Comparison of ENCODE assay signal across 8 mouse cellular contexts in genomic region chr16:90197337-90197973, GRCm38 (mm10). TPM values are rescaled to one million over a fixed set of nuclear protein-coding genes. Genes with fewer than 3 reads are reported as not detected.
A peak's percentile ranks its signal among the peaks of the same experiment; 100 is the strongest.
DNase-seq lines count a peak whose midpoint lies in the region; ATAC-seq lines count a peak whose summit lies in the region.

No protein-coding gene starts in this region.

- H3K4me3 ChIP-seq in limb, embryonic 10.5 days = peak overlapping the region; percentile 53
- peak overlapping the region; percentile 35 for H3K4me3 ChIP-seq in midbrain, embryonic 11.5 days (ENCODE audit: low read depth, low read length)

- peak; percentile 55 to 68 for DNase-seq in left cerebral cortex, adult 18-20 months (ENCODE audit: low spot score in 2 of 2)
- no peak for DNase-seq in left cerebral cortex, adult 11 months (ENCODE audit: low spot score)
- peak; percentile 73 for DNase-seq in gastrocnemius, postnatal 10 days
- DNase-seq in hindlimb bud, embryonic 11.5 days (ENCODE audit: extremely low spot score, low read depth, low spot score) = peak; percentile 41
- DNase-seq in limb, embryonic 10.5 days (ENCODE audit: low spot score) = peak; percentile 82
- peak; percentile 97 for DNase-seq in midbrain, embryonic 11.5 days (ENCODE audit: low spot score, missing footprints)
- peak; percentile 53 for DNase-seq in skeletal muscle tissue, adult 2 months (ENCODE audit: low read depth, low spot score)

- peaks cover 22% of the 10 kb centered on the region for H3K4me1 ChIP-seq in limb, embryonic 10.5 days
- peaks cover 2% of the 10 kb centered on the region; the same call in 1 of the 2 replicates for H3K4me1 ChIP-seq in midbrain, embryonic 11.5 days (ENCODE audit: control insufficient read depth, insufficient read depth, low read length)

- peak overlapping the region; percentile 85 for H3K27ac ChIP-seq in limb, embryonic 10.5 days
- H3K27ac ChIP-seq in midbrain, embryonic 11.5 days (ENCODE audit: low read depth, low read length) = no peak overlapping the region

- H3K9me3 ChIP-seq in limb, embryonic 10.5 days (replicated peaks) = no peaks in the 10 kb centered on the region
- no peaks in the 10 kb centered on the region for H3K9me3 ChIP-seq in midbrain, embryonic 11.5 days (ENCODE audit: control insufficient read depth, low read length)

- no peaks in the 10 kb centered on the region for H3K27me3 ChIP-seq in limb, embryonic 10.5 days (ENCODE audit: low read depth, poor library complexity, severe bottlenecking)
- H3K27me3 ChIP-seq in midbrain, embryonic 11.5 days (ENCODE audit: control insufficient read depth, insufficient read depth, low read length) = no peaks in the 10 kb centered on the region

- peak overlapping the region; percentile 57 for H3K9ac ChIP-seq in midbrain, embryonic 11.5 days (ENCODE audit: low read length)

- H3K4me2 ChIP-seq in midbrain, embryonic 11.5 days = peak overlapping the region; percentile 58

- H3K36me3 ChIP-seq in limb, embryonic 10.5 days = no peaks in the 10 kb centered on the region
- no peaks in the 10 kb centered on the region for H3K36me3 ChIP-seq in midbrain, embryonic 11.5 days (ENCODE audit: control insufficient read depth, insufficient read depth, low read length)

- peak; percentile 64 for ATAC-seq in common myeloid progenitor, adult 5-6 weeks (replicated peaks; ENCODE audit: low read depth, poor library complexity, severe bottlenecking)
- peak; percentile 94 for ATAC-seq in midbrain, embryonic 11.5 days (ENCODE audit: low FRiP score)

- 5% methylated on average over 22 of the region's 22 CpGs for WGBS in limb, embryonic 10.5 days
- WGBS in midbrain, embryonic 11.5 days = 4% methylated on average over 22 of the region's 22 CpGs

RNA-seq across cellular contexts. Expression of gene Sod1, which starts 23.1 kb away (rescaled TPM):
- 100 to 1,000 TPM; 426 to 447 TPM for total RNA-seq in left cerebral cortex, adult 18-20 months (2021)
- total RNA-seq in common myeloid progenitor, adult 5-6 weeks (2017) = 776 and 837 TPM in 2 replicates
- 100 to 1,000 TPM; 299 to 300 TPM for total RNA-seq in gastrocnemius, postnatal 10 days (2021)
- 1,367 and 1,406 TPM in 2 replicates for polyA plus RNA-seq in limb, embryonic 10.5 days (2016; fragmentation: Nextera tagmentation; extraction: Ambion mirVana)
- polyA plus RNA-seq in midbrain, embryonic 11.5 days (2014; fragmentation: Nextera tagmentation; extraction: Ambion mirVana) = 1,019 and 1,097 TPM in 2 replicates

RNA-seq across cellular contexts. Expression of gene Tiam1, which starts 53.9 kb away (rescaled TPM):
- 100 to 1,000 TPM; 113 to 114 TPM for total RNA-seq in left cerebral cortex, adult 18-20 months (2021)
- 29.2 and 34.5 TPM in 2 replicates for total RNA-seq in common myeloid progenitor, adult 5-6 weeks (2017)
- total RNA-seq in gastrocnemius, postnatal 10 days (2021) = 10 to 100 TPM in 1 of 2 experiments, 1 to 10 TPM in 1; 9.7 to 11.0 TPM
- polyA plus RNA-seq in limb, embryonic 10.5 days (2016; fragmentation: Nextera tagmentation; extraction: Ambion mirVana) = 23.8 and 30.8 TPM in 2 replicates
- 14.2 and 16.9 TPM in 2 replicates for polyA plus RNA-seq in midbrain, embryonic 11.5 days (2014; fragmentation: Nextera tagmentation; extraction: Ambion mirVana)
